In genomic region chr4:83343895-83344294, GRCm38 (mm10) we compare ENCODE assay signal across 10 mouse cellular contexts. TPM values are rescaled to one million over a fixed set of nuclear protein-coding genes. Genes with fewer than 3 reads are reported as not detected.
A peak's percentile ranks its signal among the peaks of the same experiment; 100 is the strongest.
DNase-seq lines count a peak whose midpoint lies in the region; ATAC-seq and TF ChIP-seq lines count a peak whose summit lies in the region.
"Had no signal": no experiment of that assay in that cellular context is flagged by ENCODE, and none has a peak within 500 bp of the region (broad histone marks: within the 10 kb centered on the region; RNA-seq: fewer than 3 reads in every experiment).

No protein-coding gene starts in this region.

- intact Hi-C loops in gastrocnemius, adult 2 months (cut with DNase I): no loop called here

- WGBS in lung, adult 2 months: 58% methylated on average over 2 of the region's 2 CpGs
- 55% methylated on average over 2 of the region's 2 CpGs for WGBS in intestine, embryonic 16.5 days

- no peaks in the 10 kb centered on the region for H3K27me3 ChIP-seq in Patski
- no peaks in the 10 kb centered on the region for H3K27me3 ChIP-seq in intestine, embryonic 16.5 days (replicated peaks; ENCODE audit: control insufficient read depth, insufficient read depth, low read length)

- H3K9ac ChIP-seq in intestine, embryonic 16.5 days (ENCODE audit: low read depth, low read length): no peak overlapping the region

- DNase-seq in gastrocnemius, adult 2 months: peak; percentile 22
- no peak for DNase-seq in gastrocnemius, postnatal 25 days
- no peak for DNase-seq in lung, adult 2 months
- no peak for DNase-seq in lung, postnatal 25 days (ENCODE audit: low spot score)
- no peak for DNase-seq in Patski (ENCODE audit: low read depth, low spot score)
- peak; percentile 28 for DNase-seq in lung, postnatal 36 days
- DNase-seq in layer of hippocampus, adult 9-11 months: no peak

- POLR2A ChIA-PET in Patski (lab: Charles Lee): no interaction called here

- H3K4me3 ChIP-seq in gastrocnemius, adult 2 months: no peak overlapping the region
- H3K4me3 ChIP-seq in lung, adult 2 months (replicated peaks; ENCODE audit: extremely low read depth, low read depth, low read length): no peak overlapping the region
- H3K4me3 ChIP-seq in intestine, embryonic 16.5 days (ENCODE audit: low read length): no peak overlapping the region

- peak; percentile 50 for TF ChIP-seq CTCF in gastrocnemius, adult 2 months (IDR thresholded peaks at IDR 0.05)
- TF ChIP-seq CTCF in lung, adult 2 months (IDR thresholded peaks at IDR 0.05; ENCODE audit: insufficient read depth, low read length): peak; percentile 59
- peak; percentile 59 for TF ChIP-seq CTCF in Patski (IDR thresholded peaks at IDR 0.05)

- in situ Hi-C loops in Patski (cut with MboI; ENCODE audit: low pct_unique_long_range_greater_than_20kb): no loop called here

- no peak for ATAC-seq in Patski
- no peak for ATAC-seq in intestine, embryonic 16.5 days
- ATAC-seq: inflammation-experienced regulatory T-cells, adult 6 months had no signal

- TF ChIP-seq POLR2A in lung, adult 2 months (IDR thresholded peaks at IDR 0.05; ENCODE audit: borderline replicate concordance, extremely low read depth, low read depth, low read length): no peak

- CTCF ChIA-PET in Patski (lab: Charles Lee): interaction anchor here (1.7 to 4.2 kb wide), 3 partner anchors 11 to 82 kb away, joined by 4 to 13 read pairs (median 5); no protein-coding TSS in a partner anchor

- H3K4me2 ChIP-seq in intestine, embryonic 16.5 days (ENCODE audit: low read depth, low read length): no peak overlapping the region

- H3K4me1 ChIP-seq in lung, adult 2 months (ENCODE audit: control insufficient read depth, insufficient read depth, low read length): no peaks in the 10 kb centered on the region
- H3K4me1 ChIP-seq in intestine, embryonic 16.5 days (ENCODE audit: control insufficient read depth, insufficient read depth, low read length): peaks cover 4% of the 10 kb centered on the region; the same call in 1 of the 2 replicates

- no peak overlapping the region for H3K27ac ChIP-seq in gastrocnemius, adult 2 months
- no peak overlapping the region for H3K27ac ChIP-seq in intestine, embryonic 16.5 days (ENCODE audit: low read length)
- H3K27ac ChIP-seq: macrophage had no signal

- H3K9me3 ChIP-seq in intestine, embryonic 16.5 days (ENCODE audit: control insufficient read depth, low read length): no peaks in the 10 kb centered on the region

- no peaks in the 10 kb centered on the region for H3K36me3 ChIP-seq in intestine, embryonic 16.5 days (ENCODE audit: control insufficient read depth, insufficient read depth, low read length)

RNA-seq across cellular contexts. Expression of gene Ttc39b, which starts 19.8 kb away (rescaled TPM):
- total RNA-seq in gastrocnemius, adult 2 months (2021): 1 to 10 TPM; 4.0 to 6.9 TPM
- 1 to 10 TPM; 3.7 to 5.8 TPM for total RNA-seq in gastrocnemius, postnatal 25 days (2021)
- 4.0 and 7.1 TPM in 2 replicates for polyA plus RNA-seq in lung, adult 2 months (2012; rRNA removed)
- polyA plus RNA-seq in Patski (2021): 14.4 TPM
- 1.4 and 2.4 TPM in 2 replicates for polyA plus RNA-seq in intestine, embryonic 16.5 days (2015; fragmentation: Nextera tagmentation; extraction: Ambion mirVana)

Comparison
In these comparisons a context has a peak if more than half of its experiments do, and no peak if none do; other contexts are left out.
1. DNase-seq: peak in gastrocnemius, adult 2 months (single experiment) and lung, postnatal 36 days (single experiment); none in gastrocnemius, postnatal 25 days (single experiment), lung, adult 2 months (single experiment), lung, postnatal 25 days (single experiment), Patski (single experiment) and layer of hippocampus, adult 9-11 months (single experiment).
2. Peak in every context shown above with its lines, with median percentiles within 50 percentile points of each other: CTCF ChIP-seq.